Mouse (Mus musculus) layer of hippocampus, postnatal 10 days (tissue): ENCODE results near the gene Adgrl1. TPM values are rescaled to one million over a fixed set of nuclear protein-coding genes. Genes with fewer than 3 reads are reported as not detected.

ENCODE experiments used
- DNase-seq, 2 experiments: peaks; one replicate each; pipeline ENCODE4 v3.0.0; 2021; ENCODE audit warnings: low spot score in 2 of 2
- total RNA-seq, 2 experiments: library from RNA; stranded (reverse); gene quantifications; 2 replicates each; pipeline ENCODE4 v1.2.3; 2021

Adgrl1 gene
- total RNA-seq, 2 experiments from 2014 or later = 360 to 379 TPM

DNA sequence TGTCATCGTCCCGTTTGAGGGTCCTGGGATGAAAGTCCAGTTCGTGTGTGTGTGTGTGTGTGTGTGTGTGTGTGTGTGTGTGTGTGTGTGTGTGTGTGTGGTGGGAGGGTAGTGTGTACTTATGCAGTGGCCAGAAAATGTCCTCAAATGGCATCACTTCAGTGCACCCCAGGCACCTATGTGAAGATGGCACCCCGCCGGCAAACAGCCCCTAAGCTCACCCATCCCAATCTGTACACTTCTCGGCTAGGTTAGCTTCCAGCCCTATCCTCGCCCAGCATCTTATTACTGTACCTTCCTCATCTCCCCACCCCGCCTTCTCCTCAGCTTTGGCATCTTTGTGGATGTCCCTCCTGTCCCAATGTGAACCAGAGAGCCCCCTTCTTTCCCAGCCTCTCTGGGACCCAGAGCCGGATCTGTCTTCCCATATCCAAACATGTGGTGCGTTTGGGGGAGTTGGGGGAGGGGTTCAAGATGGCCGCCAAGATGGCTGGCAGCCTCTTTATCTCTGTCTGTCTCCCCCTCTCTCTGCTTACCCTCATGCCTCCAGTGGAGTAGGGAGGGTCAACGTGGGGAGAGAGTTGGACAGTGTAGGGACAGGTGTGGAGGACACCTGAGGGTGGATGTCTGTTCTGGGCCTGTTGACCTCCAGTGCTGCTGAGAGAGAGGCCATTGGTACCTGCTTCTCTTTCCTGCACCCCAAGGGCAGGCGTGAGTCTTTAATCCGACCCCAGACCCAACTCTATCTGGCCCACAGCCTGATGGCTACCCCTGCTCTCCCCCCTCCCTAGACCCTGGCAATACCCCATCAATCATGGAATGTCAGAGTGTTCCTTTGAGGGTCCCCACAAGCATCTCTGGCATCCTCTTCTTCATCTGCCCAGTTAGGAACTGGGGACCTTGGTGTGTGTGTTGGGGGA is 1.9 kb downstream of the Adgrl1 start:
- DNase-seq = peak in 1 of 2 experiments; percentile 66

DNA sequence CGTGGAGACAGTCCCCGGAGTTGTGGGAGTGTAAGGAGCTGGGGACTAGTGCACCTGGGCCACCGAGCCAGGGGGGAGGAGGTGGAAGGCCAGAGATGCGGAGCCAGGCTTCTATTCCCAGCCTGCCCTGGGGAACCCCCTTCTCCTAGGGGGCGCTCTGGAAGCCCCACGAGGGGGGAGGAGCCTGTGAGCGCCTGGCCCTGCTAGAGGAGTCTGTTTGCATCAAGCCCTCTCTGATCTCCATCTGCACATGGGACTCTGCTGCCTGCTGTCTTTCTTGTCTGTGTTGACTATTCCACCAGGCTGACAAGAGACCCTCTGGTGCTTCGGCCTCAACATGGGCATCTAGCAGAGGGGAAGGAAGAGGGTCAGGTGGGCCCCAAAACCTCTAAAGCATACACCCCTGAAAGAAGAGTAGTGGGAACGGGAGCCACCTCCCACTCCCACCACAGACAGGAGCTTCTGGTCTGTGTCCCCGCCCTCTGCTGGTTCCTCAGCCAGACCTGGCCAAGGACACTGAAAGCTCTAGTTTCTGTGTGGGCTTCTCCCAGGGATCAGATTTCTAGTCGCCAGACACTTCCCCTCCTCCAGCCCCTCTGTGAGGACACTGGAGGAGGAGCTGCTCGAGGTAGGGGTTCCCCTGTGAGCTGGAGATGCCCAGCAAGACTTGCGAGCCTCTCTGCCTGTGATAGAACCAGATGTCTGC is 3.2 kb downstream of the Adgrl1 start:
- DNase-seq = peak in 1 of 2 experiments; percentile 61

DNA sequence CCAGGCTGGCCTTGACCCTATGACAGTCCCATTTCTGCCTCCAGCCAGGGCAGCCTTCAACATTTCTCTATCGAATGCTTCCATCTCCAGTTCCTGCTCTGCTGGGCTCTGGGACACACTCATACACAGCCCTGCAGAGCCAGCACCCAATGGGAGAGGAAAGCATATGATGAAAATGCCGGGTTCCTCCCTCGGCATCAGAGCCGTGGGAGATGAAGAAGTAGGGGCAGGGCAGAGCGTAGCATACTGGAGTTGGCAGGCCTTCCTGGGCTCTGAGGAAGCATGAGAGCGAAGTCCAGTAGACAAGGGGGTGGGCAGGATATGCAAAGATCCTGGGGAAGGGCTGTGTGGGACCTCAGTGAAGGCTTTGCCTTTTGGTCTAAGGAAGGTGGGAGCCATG is 8.7 kb downstream of the Adgrl1 start:
- DNase-seq = no peak

DNA sequence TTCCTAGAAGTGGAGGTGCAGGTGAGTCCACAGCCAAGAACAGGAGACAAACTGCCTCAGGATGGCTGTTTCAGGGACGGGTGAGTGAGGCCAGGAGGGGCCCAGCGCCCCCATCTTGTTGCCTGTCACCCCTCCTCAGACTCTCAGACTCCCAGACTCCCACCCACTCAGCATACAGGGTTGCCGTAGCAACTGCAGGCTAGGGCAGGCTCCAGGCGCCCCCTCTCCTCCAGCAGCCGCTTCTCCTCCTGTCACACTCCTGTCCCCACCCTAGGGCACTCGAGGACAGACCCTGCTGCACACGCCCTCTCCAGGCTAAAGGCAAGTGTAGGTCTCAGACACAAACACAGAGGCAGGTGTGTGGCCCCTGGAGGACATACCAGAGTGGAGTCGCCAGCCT is 9.4 kb downstream of the Adgrl1 start:
- DNase-seq = peak; percentile 47 to 57

DNA sequence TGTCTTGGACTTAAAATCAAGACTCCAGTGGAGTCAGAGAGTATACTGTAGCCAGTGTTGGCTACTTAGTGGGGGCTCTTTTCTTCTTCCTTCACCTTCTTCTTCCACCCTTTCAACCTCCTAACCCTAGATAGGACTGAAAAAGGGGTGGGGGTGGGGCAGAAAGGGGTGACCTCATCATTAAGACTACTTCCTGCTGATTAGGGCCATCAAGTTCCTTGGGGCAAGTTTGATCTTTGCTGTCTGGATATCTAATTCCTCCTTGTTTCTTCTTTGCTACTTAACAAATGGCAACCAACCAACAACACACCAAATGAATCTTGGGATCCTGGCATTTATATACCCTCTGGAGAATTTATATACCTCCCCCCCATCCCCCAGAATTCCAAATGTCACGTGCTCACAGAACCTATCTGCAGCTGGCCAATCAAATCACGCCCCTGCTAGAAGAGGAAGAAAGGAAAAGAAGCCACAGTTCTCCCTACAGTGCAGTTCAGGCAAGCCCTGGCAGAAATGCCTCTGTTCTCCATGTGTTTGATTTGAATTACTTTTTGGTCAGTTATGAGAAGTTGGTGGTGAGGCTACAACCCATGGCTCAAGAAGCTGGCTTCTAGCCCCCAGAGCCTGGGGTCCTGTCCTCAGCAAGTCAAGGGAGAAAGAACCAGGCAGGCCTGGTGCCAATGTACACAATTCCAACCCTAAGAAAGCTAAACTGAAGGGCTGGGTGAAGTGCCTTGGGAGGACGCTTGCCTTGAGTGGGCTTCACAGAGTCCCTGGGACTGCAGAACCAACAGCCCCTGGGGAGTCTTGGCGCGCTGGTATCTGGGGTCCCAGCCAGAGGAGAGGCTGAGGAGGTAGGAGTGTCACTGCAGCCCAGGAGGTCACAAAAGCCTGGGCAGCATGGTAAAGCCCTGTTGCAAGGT is 12.2 kb downstream of the Adgrl1 start:
- no peak for DNase-seq

DNA sequence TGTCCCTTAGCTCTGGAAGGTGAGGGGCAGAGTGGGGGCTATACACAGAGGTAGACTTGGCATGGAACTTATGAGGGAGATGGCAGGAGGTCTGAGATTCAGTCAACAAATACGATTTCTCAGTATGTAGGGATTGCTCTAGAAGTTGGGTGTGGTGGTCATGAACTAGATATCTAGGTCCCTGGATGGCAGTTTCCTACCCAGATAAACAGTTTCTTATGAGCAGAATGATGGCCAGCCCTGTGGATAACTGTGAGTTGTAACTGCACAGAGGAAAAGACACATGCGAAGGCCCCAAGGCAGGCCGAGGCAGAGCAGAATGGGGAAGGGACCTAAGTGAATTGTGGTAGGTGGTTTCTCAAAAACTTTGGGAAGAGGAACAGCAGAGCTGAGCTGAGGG is 14.3 kb downstream of the Adgrl1 start:
- DNase-seq = no peak

DNA sequence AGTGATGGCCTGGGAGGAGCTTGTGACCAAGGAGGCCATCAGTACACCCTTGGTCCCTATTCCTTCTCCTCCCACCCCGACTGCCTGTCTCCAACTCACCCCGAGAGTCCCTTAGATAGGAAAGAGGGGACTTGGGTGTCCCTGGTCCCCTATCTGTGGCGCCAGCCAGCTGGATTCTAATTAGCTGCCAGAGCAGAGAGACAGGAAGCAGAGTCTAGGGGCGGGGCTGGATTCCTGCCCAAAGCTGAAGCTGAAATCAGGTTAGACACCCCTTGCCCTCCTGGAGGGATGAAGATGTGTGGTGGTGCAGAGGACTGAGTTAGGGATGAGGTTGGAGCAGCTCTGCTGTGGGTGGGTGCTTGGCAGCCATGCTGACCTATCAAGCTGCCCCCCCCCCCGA is 15.0 kb downstream of the Adgrl1 start:
- peak in 1 of 2 experiments; percentile 54 for DNase-seq

DNA sequence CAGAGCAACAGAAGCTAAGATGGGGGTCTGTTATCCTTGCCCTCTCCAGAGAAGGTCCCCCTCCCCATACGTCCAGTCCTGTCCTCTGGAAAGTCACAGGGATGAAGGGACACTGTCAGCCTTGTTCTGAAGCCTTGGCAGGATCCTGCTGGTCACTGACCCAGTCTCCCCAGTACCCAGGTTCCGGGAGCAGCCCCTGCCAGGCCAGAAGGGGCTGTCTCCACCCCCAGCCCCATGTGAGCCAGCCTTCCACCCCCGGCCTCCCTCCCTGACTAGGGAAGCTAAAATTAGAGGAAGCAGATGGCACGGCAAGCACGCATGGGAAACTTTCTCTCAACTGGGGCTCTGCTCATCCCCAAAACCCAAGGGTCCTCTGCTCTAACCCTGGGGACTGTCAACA is 16.1 kb downstream of the Adgrl1 start:
- peak; percentile 54 to 71 for DNase-seq

DNA sequence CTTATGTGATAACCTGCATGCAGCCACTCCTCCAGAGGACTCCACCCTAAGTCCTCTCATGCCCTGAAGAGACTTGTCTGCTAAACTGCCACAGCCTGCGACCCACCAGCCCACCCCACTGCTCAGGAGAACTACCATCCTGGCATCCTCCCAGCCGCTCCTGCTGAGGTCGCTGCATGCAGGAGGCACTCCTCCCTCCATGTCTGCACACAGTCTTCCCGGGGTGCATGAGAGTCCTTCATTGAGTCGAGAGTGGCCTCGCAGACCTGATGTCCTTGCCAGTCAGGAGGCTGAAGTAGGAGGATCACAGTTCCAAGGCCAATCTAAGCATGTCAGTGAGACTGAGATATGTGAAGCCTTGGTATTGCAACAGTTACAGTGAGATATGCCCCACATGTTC is 17.7 kb downstream of the Adgrl1 start:
- DNase-seq = no peak

DNA sequence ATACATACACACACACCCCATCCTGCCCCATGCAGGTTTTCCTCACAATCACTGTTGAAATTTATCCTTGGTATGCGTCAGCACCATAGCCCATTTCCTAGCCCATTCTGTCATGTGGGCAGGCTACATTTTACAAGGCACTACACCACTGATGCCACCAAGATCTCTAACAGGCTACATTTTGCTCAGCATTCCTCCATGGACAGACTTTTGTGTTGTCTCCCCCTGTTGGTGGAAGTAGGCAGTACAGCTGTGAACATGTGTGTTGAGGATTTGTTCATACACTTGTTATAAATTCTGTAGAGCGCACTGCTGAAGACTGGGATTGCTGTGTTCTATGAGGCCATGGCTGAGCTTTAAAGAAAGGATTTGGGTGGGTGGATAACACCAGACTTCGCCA is 21.7 kb downstream of the Adgrl1 start:
- DNase-seq = peak; percentile 91 to 96

DNA sequence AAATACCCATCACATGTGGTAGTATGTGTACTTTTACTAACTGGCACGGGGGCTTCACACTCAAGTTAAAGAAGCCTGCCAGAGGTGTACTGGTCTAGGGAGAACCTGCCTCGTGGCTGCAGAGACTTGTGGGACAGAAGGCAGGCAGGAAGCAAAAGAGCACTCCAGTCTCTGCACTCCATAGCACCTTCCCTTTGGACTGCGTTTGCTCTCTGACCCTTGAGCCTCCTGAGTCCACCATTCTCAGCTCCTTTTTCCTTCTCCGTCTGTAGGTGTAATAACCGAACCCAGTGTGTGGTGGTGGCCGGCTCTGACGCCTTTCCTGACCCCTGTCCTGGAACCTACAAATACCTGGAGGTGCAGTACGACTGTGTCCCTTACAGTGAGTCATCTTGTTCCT is 22.8 kb downstream of the Adgrl1 start:
- no peak for DNase-seq

DNA sequence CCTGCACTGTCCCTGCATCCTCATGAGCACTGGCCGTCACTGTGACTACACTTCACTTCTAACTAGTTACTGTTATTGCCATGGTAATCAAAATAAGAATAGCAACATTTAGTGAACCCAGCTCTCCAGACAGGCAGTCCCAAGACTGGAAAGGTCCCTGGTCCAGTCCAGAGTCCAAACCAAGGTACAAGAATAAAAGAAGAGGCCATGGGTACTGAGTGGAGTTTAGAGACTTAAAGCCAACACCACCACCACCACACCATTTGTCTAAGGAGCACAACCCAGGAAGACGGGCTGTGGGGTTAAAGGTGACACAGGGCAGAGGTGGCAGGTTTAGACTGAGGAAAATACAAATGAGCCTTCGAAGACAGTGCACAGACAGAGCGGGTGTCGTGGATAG is 24.7 kb downstream of the Adgrl1 start:
- DNase-seq = no peak

DNA sequence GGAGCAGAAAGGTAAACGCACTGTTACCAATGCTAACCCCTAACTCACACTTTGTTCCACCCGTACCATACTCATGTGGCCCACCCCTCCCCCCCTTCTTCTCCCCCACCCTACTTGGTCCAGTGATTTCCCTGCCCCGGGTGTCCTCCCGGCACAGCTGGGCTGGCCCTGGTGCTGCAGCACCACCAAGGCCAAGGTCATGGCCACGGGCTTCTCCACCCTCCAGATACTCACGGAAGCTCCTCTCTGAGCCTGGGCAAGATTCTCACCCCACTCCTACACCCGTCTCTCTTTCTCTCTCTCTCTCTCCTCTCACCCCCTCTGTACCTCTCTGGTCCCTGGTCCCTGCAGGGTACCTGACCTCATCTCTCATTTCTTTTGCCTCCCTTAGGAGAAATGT is 26.4 kb downstream of the Adgrl1 start:
- no peak for DNase-seq

DNA sequence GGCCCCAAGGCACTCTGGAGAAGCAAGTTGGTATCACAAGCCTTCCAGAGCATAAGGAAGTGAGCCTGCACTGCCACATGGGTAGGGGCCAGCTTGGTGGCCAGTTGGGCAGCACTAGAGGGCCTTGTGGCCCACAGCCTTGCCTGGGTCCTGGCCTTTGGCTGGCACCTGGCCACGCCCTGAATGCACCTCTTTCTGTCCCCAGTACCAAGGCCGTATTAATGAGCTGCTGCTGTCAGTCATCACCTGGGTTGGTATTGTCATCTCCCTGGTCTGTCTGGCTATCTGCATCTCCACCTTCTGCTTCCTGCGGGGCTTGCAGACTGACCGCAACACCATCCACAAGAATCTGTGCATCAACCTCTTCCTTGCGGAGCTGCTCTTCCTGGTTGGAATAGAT is 34.3 kb downstream of the Adgrl1 start:
- DNase-seq = no peak

DNA sequence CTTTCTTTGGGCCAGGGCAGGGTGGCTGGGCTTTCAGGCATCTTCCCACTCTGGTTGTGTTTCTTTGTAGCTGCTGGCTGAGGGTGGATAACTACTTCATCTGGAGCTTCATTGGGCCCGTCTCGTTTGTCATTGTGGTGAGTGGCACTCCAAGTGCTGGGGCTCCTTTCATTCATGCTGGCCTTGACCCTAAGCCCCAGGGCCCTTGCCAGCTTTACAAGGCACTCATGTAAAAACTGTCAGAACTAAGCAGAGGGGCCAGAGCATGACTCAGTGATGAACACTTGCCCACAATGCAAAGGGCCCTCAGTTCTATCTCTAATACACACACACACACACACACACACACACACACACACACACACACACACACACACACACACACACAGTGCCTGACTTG is 35.1 kb downstream of the Adgrl1 start:
- DNase-seq = no peak

DNA sequence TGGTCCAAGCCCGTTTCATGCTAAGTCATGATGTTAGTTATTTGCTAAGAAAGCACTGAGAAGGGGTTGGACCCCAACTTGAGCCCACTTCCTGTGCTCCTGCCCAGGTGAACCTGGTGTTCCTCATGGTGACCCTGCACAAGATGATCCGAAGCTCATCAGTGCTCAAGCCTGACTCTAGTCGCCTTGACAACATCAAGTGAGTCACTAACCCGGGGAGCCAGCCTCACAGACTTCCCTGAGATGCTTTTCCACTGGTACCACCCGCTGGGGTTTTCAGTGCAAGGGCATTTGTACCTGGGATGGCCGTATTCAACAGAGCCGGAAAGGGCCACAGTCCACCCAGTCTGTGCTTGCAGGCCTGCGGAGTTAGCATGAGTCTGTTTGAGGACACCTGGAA is 35.5 kb downstream of the Adgrl1 start:
- DNase-seq = no peak

DNA sequence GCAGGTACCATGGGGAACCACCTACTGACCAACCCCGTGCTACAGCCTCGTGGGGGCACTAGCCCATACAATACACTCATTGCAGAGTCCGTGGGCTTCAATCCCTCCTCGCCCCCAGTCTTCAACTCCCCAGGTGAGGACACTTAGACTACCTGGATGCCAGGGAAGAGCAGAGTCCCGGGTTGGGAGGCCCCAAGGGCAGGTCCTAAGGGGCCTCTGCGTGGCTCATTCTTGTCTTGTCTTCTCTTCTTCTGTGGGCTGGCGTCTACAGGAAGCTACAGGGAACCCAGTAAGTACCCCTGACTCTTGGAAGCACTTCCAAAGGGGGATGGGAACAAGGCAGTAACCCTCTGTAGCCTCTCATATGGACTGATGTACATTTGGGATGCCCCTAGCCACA is 37.7 kb downstream of the Adgrl1 start:
- DNase-seq = peak in 1 of 2 experiments; percentile 9

DNA sequence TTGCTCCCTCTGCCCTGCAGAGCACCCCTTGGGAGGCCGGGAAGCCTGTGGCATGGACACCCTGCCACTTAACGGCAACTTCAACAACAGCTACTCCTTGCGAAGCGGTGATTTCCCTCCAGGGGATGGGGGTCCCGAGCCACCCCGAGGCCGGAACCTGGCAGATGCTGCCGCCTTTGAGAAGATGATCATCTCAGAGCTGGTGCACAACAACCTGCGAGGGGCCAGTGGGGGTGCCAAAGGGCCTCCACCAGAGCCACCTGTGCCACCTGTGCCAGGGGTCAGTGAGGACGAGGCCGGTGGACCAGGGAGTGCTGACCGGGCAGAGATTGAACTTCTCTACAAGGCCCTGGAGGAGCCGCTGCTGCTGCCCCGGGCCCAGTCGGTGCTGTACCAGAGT is 38.4 kb downstream of the Adgrl1 start:
- DNase-seq = peak; percentile 4 to 15

DNA sequence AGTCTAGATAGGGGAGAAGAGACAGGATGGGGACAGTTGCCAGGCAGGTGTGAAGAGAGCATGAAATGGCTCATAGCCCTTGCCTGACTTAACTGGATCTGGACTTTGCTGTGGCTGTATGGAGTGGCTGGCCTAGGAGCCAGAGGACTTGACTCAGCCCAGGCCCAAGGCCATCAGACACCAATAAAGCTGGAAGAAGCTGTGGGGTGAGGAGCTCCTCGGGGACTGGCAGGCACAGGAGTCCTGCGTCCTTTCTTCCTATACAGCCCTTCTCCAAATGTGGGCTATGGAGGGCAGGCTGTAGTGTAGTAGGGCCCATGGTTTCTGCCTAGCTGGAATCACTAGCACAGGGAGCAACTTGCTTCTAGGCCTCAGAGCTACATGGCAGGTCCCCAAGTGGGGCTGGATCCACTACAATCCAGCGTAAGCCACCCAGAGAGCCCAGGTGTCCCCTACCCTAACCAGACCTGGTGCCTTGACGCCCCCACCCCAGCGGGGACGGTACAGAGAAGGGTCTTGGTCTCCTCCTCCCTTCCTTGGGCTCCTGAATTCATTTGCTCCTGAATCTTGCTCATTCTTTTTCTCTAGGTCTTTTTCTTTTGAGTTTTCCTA is 41.3 kb downstream of the Adgrl1 start:
- DNase-seq = no peak

DNA sequence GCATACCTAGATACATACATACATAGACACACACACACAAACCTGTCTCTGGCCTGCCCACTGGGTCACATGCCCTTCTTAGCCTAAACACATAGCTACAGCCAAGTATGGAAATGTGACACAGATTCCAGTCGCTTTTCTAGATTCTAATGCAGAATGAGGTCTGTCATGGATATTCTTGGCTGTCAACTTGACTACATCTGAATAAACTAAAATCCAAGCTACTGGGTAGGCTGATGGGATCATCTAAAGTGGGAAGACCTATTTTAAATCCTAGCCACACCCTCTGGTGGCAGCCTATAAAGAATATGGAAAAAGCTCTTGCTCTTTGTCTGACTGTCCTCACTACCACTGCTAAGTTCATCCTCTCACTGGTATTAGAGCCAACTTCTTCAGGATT is 42.5 kb downstream of the Adgrl1 start:
- DNase-seq = no peak

DNA sequence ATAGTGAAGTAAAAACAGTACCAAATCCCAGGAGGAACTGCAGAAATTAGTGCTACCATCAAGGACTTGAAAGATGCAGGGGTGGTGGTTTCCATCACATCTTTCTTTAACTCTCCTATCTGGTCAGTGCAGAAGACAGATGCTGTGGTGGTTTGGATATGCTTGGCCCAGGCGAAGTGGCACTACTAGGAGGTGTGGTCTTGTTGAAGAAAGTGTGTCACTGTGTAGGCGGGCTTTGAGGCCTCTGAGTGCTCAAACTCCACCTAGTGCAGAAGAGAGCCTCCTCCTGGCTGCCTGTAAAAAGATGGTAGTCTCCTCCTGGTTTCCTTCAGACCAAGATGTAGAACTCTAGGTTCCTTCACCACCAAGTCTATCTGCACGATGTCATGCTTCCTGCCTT is 45.6 kb downstream of the Adgrl1 start:
- no peak for DNase-seq
